ENCODE assay signal across 20 mouse cellular contexts in genomic region chr4:84527066-84527933, GRCm38 (mm10).
A peak's percentile ranks its signal among the peaks of the same experiment; 100 is the strongest.
DNase-seq lines count a peak whose midpoint lies in the region; ATAC-seq and TF ChIP-seq lines count a peak whose summit lies in the region.
"Had no signal": no experiment of that assay in that cellular context is flagged by ENCODE, and none has a peak within 500 bp of the region (broad histone marks: within the 10 kb centered on the region; RNA-seq: fewer than 3 reads in every experiment).

No protein-coding gene starts in this region.

- peaks cover 44% of the 10 kb centered on the region for H3K27me3 ChIP-seq in midbrain, embryonic 10.5 days (ENCODE audit: low read depth, poor library complexity, severe bottlenecking)
- H3K27me3 ChIP-seq in midbrain, postnatal 0 days (ENCODE audit: insufficient read depth, low read length): peaks cover 4% of the 10 kb centered on the region; the same call in 1 of the 2 replicates
- peaks cover 11% of the 10 kb centered on the region for H3K27me3 ChIP-seq in embryonic facial prominence, embryonic 10.5 days (replicated peaks; ENCODE audit: low read depth, poor library complexity, severe bottlenecking)
- H3K27me3 ChIP-seq in neural tube, embryonic 12.5 days (replicated peaks): no peaks in the 10 kb centered on the region
- no peaks in the 10 kb centered on the region for H3K27me3 ChIP-seq in heart, embryonic 10.5 days (ENCODE audit: insufficient read depth, poor library complexity, severe bottlenecking)
- H3K27me3 ChIP-seq: forebrain, embryonic 12.5 days had no signal

- no peak overlapping the region for H3K4me2 ChIP-seq in midbrain, postnatal 0 days (ENCODE audit: low read depth, low read length, poor library complexity, severe bottlenecking)
- H3K4me2 ChIP-seq in neural tube, embryonic 12.5 days (replicated peaks): no peak overlapping the region; the same call in 1 of the 2 replicates
- H3K4me2 ChIP-seq: forebrain, embryonic 12.5 days; heart, embryonic 13.5 days; limb, embryonic 12.5 days had no signal

- TF ChIP-seq CTCF in midbrain, postnatal 0 days (IDR thresholded peaks at IDR 0.05): no peak

- H3K9ac ChIP-seq in midbrain, postnatal 0 days (replicated peaks; ENCODE audit: low read length, poor library complexity, severe bottlenecking): no peak overlapping the region
- no peak overlapping the region; the same call in 1 of the 2 replicates for H3K9ac ChIP-seq in ES-E14 (ENCODE audit: insufficient read depth, low read depth, low read length, poor library complexity, severe bottlenecking)
- H3K9ac ChIP-seq in neural tube, embryonic 12.5 days: no peak overlapping the region
- H3K9ac ChIP-seq: forebrain, embryonic 12.5 days; heart, embryonic 13.5 days; limb, embryonic 12.5 days; liver, embryonic 14.5 days had no signal

- H3K27ac ChIP-seq in midbrain, embryonic 10.5 days (replicated peaks): peak overlapping the region; percentile 58
- H3K27ac ChIP-seq in midbrain, postnatal 0 days (ENCODE audit: low read depth, low read length): no peak overlapping the region
- peak overlapping the region; percentile 65; the same call in 1 of the 2 replicates for H3K27ac ChIP-seq in ES-E14 (ENCODE audit: insufficient read depth, low read depth, low read length, poor library complexity, severe bottlenecking)
- H3K27ac ChIP-seq in embryonic facial prominence, embryonic 10.5 days (replicated peaks): no peak overlapping the region; the same call in 1 of the 2 replicates
- H3K27ac ChIP-seq in neural tube, embryonic 12.5 days: no peak overlapping the region
- no peak overlapping the region for H3K27ac ChIP-seq in heart, embryonic 10.5 days
- H3K27ac ChIP-seq: forebrain, embryonic 12.5 days; heart, embryonic 13.5 days; limb, embryonic 12.5 days; liver, embryonic 14.5 days; stomach, postnatal 0 days had no signal

- H3K9me3 ChIP-seq in midbrain, embryonic 10.5 days (replicated peaks): no peaks in the 10 kb centered on the region
- no peaks in the 10 kb centered on the region for H3K9me3 ChIP-seq in midbrain, postnatal 0 days (ENCODE audit: low read length)
- no peaks in the 10 kb centered on the region for H3K9me3 ChIP-seq in ES-E14 (ENCODE audit: control insufficient read depth, insufficient read depth, low read depth, low read length)
- no peaks in the 10 kb centered on the region for H3K9me3 ChIP-seq in embryonic facial prominence, embryonic 10.5 days
- no peaks in the 10 kb centered on the region for H3K9me3 ChIP-seq in neural tube, embryonic 12.5 days
- no peaks in the 10 kb centered on the region for H3K9me3 ChIP-seq in heart, embryonic 10.5 days
- H3K9me3 ChIP-seq: forebrain, embryonic 12.5 days; heart, embryonic 13.5 days; limb, embryonic 12.5 days had no signal

- peak overlapping the region; percentile 34 for H3K4me3 ChIP-seq in midbrain, embryonic 10.5 days
- no peak overlapping the region for H3K4me3 ChIP-seq in midbrain, postnatal 0 days (ENCODE audit: low read depth, low read length)
- H3K4me3 ChIP-seq in ES-E14 (ENCODE audit: insufficient read depth in 1 of 2, low read depth in 1 of 2, low read length in 2 of 2, poor library complexity in 1 of 2, severe bottlenecking in 1 of 2): peak overlapping the region in 1 of 2 experiments; percentile 49; a peak in 2 of 4 replicates
- H3K4me3 ChIP-seq in embryonic facial prominence, embryonic 10.5 days: no peak overlapping the region
- H3K4me3 ChIP-seq in neural tube, embryonic 12.5 days: no peak overlapping the region
- no peak overlapping the region for H3K4me3 ChIP-seq in heart, embryonic 10.5 days
- H3K4me3 ChIP-seq: forebrain, embryonic 12.5 days; heart, embryonic 13.5 days; limb, embryonic 12.5 days had no signal

- 9% methylated on average over 15 of the region's 15 CpGs for WGBS in midbrain, embryonic 10.5 days
- WGBS in midbrain, postnatal 0 days: 17% methylated on average over 15 of the region's 15 CpGs
- WGBS in embryonic facial prominence, embryonic 10.5 days: 11% methylated on average over 15 of the region's 15 CpGs
- 5% methylated on average over 15 of the region's 15 CpGs for WGBS in neural tube, embryonic 12.5 days
- 15% methylated on average over 15 of the region's 15 CpGs for WGBS in heart, embryonic 10.5 days

- H3K4me1 ChIP-seq in midbrain, embryonic 10.5 days: peaks cover 57% of the 10 kb centered on the region
- H3K4me1 ChIP-seq in midbrain, postnatal 0 days (ENCODE audit: insufficient read depth, low read length): peaks cover 3% of the 10 kb centered on the region; the same call in 1 of the 2 replicates
- peaks cover 25% of the 10 kb centered on the region in 2 experiments for H3K4me1 ChIP-seq in ES-E14 (ENCODE audit: control insufficient read depth in 2 of 2, insufficient read depth in 2 of 2, low read length in 2 of 2, poor library complexity in 1 of 2)
- H3K4me1 ChIP-seq in embryonic facial prominence, embryonic 10.5 days: peaks cover 57% of the 10 kb centered on the region
- H3K4me1 ChIP-seq in neural tube, embryonic 12.5 days: peaks cover 22% of the 10 kb centered on the region
- H3K4me1 ChIP-seq in heart, embryonic 10.5 days: peaks cover 15% of the 10 kb centered on the region

- in situ Hi-C loops in ES-E14 (cut with MboI; ENCODE audit: low sequenced_read_pairs in 2 of 2, unreplicated experiment in 2 of 2): no loop called here

- H3K36me3 ChIP-seq in midbrain, embryonic 10.5 days: no peaks in the 10 kb centered on the region
- no peaks in the 10 kb centered on the region for H3K36me3 ChIP-seq in midbrain, postnatal 0 days (ENCODE audit: insufficient read depth, low read length)
- no peaks in the 10 kb centered on the region for H3K36me3 ChIP-seq in ES-E14 (ENCODE audit: control insufficient read depth, insufficient read depth, low read length, poor library complexity, severe bottlenecking)
- no peaks in the 10 kb centered on the region for H3K36me3 ChIP-seq in embryonic facial prominence, embryonic 10.5 days (replicated peaks)
- no peaks in the 10 kb centered on the region for H3K36me3 ChIP-seq in neural tube, embryonic 12.5 days
- no peaks in the 10 kb centered on the region for H3K36me3 ChIP-seq in heart, embryonic 10.5 days
- H3K36me3 ChIP-seq: forebrain, embryonic 12.5 days; heart, embryonic 13.5 days; limb, embryonic 12.5 days had no signal

- ATAC-seq in midbrain, postnatal 0 days (ENCODE audit: low FRiP score): no peak
- ATAC-seq in neural tube, embryonic 12.5 days (ENCODE audit: low FRiP score, low read depth): peak; percentile 23; the same call in 1 of the 2 replicates

- DNase-seq in midbrain, embryonic 10.5 days (ENCODE audit: low spot score): peak; percentile 35
- DNase-seq in midbrain, postnatal 0 days (ENCODE audit: low spot score): no peak
- no peak for DNase-seq in ES-E14 (ENCODE audit: low read depth, low spot score)
- peak; percentile 19 for DNase-seq in embryonic facial prominence, embryonic 10.5 days (ENCODE audit: low spot score)
- no peak for DNase-seq in heart, embryonic 10.5 days (ENCODE audit: low spot score)
- DNase-seq in right cerebral cortex, postnatal 10 days (ENCODE audit: low spot score in 2 of 2): no peak
- DNase-seq in frontal cortex, adult 2 months (ENCODE audit: extremely low spot score in 1 of 2, low spot score in 1 of 2): no peak
- DNase-seq: adrenal gland, adult 8-10 months; cerebellum, adult 18-20 months; heart, postnatal 36 days; kidney, adult 11 months; kidney, postnatal 36 days; layer of hippocampus, adult 9-11 months; thymus, postnatal 25 days had no signal

TF ChIP-seq in ES-E14, 5 proteins besides CTCF, POLR2A, EP300 and RAD21:
- TF ChIP-seq HCFC1 (IDR thresholded peaks at IDR 0.05; ENCODE audit: borderline replicate concordance, insufficient read depth, low read length) (no peak), ZC3H11A (IDR thresholded peaks at IDR 0.05; ENCODE audit: borderline replicate concordance, low read depth, low read length) (no peak), MAFK (IDR thresholded peaks at IDR 0.05; ENCODE audit: insufficient read depth, low read depth, low read length) (peak; percentile 35; the same call in 1 of the 2 replicates)

Comparison
In these comparisons a context has a peak if more than half of its experiments do, and no peak if none do; other contexts are left out.
1. DNase-seq: peak in midbrain, embryonic 10.5 days (single experiment) and embryonic facial prominence, embryonic 10.5 days (single experiment); none in midbrain, postnatal 0 days (single experiment), ES-E14 (single experiment), heart, embryonic 10.5 days (single experiment), right cerebral cortex, postnatal 10 days (0 of 2) and frontal cortex, adult 2 months (0 of 2).
2. H3K27ac ChIP-seq: peak in midbrain, embryonic 10.5 days (single experiment) and ES-E14 (single experiment); none in midbrain, postnatal 0 days (single experiment), embryonic facial prominence, embryonic 10.5 days (single experiment), neural tube, embryonic 12.5 days (single experiment) and heart, embryonic 10.5 days (single experiment).